Mouse (Mus musculus) ES-E14 (cell line): ENCODE data around the gene Arl15.

ENCODE experiments used
- MAFK ChIP-seq: IDR thresholded peaks from 2 replicates; pipeline ENCODE4 v1.6.1; 2014; ENCODE audit warnings: mild to moderate bottlenecking, low read depth, low read length, inconsistent platforms; ENCODE audit not compliant: insufficient read depth
- ZC3H11A ChIP-seq: IDR thresholded peaks from 2 replicates; pipeline ENCODE4 v1.6.1; 2012; ENCODE audit warnings: low read depth, mild to moderate bottlenecking, inconsistent platforms, low read length, borderline replicate concordance
- ZNF384 ChIP-seq: IDR thresholded peaks from 2 replicates; pipeline ENCODE4 v1.6.1; 2012; ENCODE audit warnings: low read depth, low read length, inconsistent platforms

DNA sequence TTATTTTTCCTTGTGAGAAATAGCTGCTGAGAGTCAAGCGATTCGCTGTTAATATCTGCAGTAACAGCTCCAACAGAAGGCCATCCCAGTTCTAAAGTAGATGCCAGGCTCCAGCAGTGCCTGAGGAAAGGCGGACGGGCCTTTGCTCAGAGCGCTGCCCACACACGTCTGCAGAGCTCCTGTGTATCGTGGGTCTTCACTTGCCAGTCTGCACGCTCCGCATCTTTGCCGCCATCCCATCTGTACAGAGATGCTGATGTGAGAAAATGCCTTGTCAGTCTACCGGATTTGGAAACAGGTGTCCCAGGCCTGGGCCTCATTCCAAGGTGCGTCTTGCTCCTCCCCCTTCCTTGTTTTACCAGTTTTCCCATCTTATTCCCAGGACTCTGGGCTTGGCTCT is 27.6 kb downstream of the Arl15 start:
- no peak for TF ChIP-seq ZC3H11A
- TF ChIP-seq ZNF384 = no peak
- no peak for TF ChIP-seq MAFK
